Mouse (Mus musculus) adipocyte (in vitro differentiated cells): Measurements from ENCODE around the gene Slc25a23.
A peak's percentile ranks its signal among the peaks of the same experiment; 100 is the strongest.

Experiments used
- DNase-seq: peaks from one replicate; pipeline ENCODE4 v3.0.0-alpha.2; 2016; ENCODE audit warnings: low spot score

The Slc25a23 gene

DNA sequence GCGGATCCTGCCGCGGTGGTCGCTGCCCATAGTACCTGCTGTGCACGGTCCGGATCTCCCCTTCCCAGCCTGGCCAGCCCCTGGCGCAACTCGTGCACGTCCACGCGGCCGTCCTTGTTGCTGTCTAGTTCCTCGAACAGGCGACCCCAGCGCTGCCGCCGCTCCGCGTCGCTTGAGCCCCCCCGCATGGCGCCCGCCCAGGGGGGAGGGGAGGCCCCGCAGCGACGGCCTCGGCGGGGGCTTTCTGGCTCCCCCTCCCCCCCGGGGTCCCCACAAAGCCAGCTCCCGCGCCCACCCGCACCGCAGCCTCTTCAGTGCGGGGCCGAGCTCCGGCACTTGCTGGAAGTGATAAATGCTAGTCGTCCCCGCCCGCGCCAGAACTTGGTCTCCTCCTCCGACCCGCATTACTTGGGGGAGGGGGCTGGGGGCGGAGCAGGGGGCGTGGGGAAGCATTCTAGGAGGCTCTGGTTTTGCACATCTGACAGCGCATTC lies at the start of gene Slc25a23:
Slc25a23 (minus strand) TSS at position 378 of the 492 bp plus-strand sequence.
- DNase-seq: no peak

- no peak for DNase-seq
Measured at GRCm38 (mm10) chr17:57108666-57109171, 49.1 kb upstream of the Slc25a23 start.

DNA sequence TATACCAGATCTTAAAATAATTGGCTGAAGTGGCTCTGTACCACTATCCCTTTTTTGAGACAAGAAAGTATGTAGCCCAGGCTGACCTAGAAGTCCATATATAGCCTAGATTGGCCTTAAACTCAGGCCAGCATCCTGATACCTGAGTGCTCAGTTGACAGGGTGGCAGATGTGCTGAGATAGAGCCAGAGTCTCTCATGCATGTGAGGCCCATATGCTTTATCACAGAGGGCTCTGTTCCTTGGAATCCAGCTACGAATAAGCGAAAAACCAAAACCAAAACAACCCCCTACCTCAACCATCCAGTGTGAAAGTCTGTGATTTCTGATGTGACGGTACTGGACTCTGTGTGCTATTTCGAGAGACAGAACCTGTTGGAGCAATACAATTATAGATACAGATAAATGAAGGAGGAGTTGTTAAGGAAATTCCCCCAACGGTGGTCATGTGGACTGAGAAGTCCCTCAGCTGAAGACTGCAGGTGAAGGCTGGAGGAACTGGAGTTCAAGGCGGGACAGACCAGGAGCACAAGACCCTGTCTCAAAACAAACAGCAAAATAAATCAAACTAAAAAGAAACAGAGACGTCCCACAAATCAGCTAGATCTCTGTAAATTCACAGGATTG lies 48.5 kb upstream of the Slc25a23 start:
- no peak for DNase-seq

DNA sequence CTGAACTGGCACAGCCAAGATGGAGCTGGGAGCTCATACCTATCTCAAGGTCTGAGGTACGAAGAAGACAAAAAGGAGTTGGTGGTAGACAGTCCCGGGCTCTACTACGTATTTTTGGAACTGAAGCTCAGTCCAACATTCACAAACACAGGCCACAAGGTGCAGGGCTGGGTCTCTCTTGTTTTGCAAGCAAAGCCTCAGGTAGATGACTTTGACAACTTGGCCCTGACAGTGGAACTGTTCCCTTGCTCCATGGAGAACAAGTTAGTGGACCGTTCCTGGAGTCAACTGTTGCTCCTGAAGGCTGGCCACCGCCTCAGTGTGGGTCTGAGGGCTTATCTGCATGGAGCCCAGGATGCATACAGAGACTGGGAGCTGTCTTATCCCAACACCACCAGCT lies 47.4 kb upstream of the Slc25a23 start:
- DNase-seq: no peak

- DNase-seq: no peak
Measured at GRCm38 (mm10) chr17:57106035-57106368, 46.3 kb upstream of the Slc25a23 start.

GRCm38 (mm10) chr17:57105181-57106034 lies 45.7 kb upstream of the Slc25a23 start, which contains the start of gene Tnfsf9:
TSS of gene Tnfsf9 (plus strand) at chr17:57105325.
- DNase-seq: no peak

DNA sequence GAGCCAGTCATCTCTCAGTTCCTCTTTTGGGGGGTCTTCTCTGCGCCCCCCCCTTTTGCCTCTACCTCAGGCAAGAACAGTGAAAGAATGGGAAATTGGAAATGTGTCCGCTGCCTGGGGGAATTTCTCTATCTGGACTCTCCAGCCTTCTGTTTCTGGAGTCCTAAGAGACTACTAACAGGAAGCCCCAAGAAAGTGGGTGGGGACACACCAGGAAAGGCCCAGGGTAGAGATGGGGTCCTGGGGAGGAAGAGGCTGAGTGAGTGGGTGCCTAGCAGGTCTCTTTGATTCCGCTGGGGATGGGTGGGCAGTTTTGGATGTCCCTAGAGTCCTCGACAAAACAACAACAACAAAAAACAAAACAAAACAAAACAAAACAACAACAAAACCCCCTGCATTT lies 44.8 kb upstream of the Slc25a23 start:
- no peak for DNase-seq

DNA sequence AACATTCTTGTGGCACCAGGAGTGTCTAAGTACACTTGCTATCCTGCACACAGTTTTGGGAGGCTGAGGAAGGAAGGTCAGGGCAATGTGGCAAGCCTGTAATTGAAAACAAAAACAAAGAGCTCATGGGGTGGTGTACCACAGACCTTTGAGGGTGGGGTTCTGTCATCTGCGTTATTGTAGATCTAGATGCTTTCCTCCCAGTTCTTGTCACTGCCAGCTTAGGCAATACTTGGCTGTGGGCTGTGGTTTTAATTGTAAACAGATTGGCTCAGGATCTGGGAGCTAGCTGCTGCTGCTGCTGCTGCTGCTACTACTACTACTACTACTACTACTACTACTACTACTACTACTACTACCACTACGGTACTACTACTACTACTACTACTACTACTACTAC lies 42.6 kb upstream of the Slc25a23 start:
- peak; percentile 47 for DNase-seq

DNA sequence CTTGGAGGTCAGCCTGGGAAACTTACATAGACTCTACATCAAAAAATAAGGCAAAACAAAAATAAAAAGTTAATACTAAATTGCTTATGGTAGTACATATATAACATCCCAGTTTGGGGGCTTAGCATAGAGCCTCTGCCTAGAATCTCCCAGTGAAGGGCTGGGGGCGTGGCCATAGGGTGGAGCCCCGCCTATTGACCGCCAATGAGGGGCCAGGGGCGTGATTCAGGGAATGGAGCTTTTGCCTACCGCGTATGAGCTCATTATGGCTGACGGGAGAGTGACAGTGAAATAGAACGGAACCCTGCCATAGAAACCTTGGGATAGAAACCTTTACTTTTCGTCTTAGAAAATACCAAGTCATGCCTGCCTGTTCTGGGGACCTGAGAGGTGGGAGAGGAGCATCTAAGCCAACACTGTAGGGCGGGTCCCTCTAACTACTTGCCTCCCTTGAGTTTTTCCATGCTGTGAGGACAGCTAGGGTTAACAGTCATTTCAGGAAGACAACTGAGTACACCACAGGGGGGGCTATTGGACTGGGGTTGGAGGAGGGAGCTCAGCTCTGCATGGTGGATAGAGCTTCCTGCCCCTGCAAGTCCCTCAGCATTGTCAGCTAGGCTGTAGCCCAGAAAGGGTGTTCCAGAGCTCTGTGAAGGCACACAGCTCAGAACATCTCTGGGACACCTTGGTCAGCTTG lies 40.1 kb upstream of the Slc25a23 start:
- DNase-seq: no peak

GRCm38 (mm10) chr17:57098321-57098720 lies 38.7 kb upstream of the Slc25a23 start:
- DNase-seq: no peak

GRCm38 (mm10) chr17:57096623-57096920 lies 36.9 kb upstream of the Slc25a23 start:
- DNase-seq: peak; percentile 69

GRCm38 (mm10) chr17:57095855-57096622 lies 36.4 kb upstream of the Slc25a23 start:
- DNase-seq: no peak

- peak; percentile 41 for DNase-seq
Measured at GRCm38 (mm10) chr17:57094222-57094621, 34.6 kb upstream of the Slc25a23 start.

DNA sequence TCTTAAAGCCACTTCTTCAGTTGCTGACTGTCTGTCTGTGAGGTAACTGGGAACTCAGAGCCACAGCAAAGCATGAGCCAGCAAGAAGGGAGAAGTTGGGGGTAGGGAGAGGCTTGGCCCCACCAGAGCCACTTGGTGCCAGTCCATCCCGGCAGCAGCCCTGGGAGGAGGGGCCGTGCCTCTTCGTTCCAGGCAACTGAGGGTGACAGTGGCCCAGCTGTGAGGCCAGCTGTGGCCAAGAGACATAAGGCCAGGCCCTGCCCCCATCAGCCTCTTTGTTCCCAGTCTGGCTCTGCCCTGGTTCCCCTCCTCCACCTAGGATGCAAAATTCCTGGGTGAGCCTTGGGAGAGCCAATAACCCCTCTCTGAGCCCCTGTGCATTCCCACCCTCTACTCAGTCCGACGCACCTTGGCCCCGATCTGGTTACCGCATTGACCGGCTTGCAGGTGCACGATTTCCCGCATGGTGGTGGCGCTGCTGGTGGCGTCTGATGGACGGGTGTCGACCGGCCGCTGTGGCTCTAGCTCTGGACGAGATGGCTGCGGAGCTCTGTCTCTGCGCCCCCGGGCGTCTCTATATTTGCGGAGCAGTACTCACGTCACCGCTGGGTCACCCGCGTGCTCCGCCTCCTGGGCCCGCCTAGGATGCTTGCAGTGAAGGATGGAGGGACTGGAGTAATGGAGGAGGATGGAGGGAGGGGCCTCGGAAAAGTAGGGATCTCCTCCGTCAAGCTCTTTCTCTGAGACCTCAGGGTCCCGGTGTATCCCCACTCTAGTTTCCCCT lies 27.6 kb upstream of the Slc25a23 start, which contains the start of gene Tubb4a:
Tubb4a (minus strand) TSS at position 734 of the 784 bp plus-strand sequence.
- DNase-seq: no peak

GRCm38 (mm10) chr17:57085970-57086757 lies 26.5 kb upstream of the Slc25a23 start:
- no peak for DNase-seq

GRCm38 (mm10) chr17:57082481-57082880 lies 22.8 kb upstream of the Slc25a23 start:
- no peak for DNase-seq

DNA sequence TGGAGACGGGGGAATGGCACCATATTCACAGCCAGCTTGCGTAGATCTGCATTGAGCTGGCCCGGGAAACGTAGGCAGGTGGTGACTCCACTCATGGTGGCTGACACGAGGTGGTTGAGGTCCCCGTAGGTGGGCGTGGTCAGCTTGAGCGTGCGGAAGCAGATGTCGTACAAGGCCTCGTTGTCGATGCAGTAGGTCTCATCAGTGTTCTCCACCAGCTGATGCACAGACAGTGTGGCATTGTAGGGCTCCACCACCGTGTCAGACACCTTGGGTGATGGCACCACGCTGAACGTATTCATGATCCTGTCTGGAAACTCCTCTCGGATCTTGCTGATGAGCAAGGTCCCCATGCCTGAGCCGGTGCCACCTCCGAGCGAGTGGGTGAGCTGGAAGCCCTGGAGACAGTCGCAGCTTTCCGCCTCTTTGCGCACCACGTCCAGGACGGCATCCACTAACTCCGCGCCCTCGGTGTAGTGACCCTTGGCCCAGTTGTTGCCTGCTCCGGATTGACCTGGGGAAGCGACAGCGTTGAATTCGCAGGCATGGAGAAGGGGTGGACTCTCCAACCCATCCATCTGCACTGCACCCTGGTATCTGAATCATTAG lies 21.7 kb upstream of the Slc25a23 start:
- DNase-seq: no peak

- no peak for DNase-seq
Measured at GRCm38 (mm10) chr17:57079919-57080318, 20.3 kb upstream of the Slc25a23 start.

DNA sequence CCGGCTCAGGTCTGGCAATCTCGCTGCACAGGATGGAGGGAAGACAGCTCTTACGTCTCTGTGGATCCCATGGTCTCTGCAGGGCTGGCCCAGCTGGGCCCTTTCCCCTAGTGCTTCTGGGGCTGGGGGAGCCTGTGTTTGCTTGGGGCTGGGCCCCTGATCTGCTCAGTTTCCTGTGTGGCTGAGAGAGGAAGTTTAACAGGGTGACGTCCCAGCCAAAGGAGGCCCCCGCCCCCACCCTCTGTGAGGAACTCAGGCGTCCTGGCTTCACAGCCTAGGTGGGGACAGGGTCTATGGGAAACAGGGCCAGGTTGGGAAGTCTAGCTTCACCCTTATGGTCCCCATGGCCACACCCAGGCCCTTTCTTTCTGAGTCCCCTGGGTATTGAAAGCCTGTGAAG lies 18.7 kb upstream of the Slc25a23 start, which contains the start of gene Dennd1c:
Dennd1c (minus strand) TSS at position 179 of the 400 bp plus-strand sequence.
- DNase-seq: no peak

- no peak for DNase-seq
Measured at GRCm38 (mm10) chr17:57076916-57077315, 17.3 kb upstream of the Slc25a23 start.
